Mouse (Mus musculus) liver, embryonic 11.5 days (tissue): Measurements from ENCODE around the gene Pla2g7. TPM values are rescaled to one million over a fixed set of nuclear protein-coding genes. Genes with fewer than 3 reads are reported as not detected.

Experiments used
- ATAC-seq: fragments of 200-750 bp; cut with Nextera tagmentation; replicated peaks from 2 replicates; pipeline ENCODE4 v1.8.0; 2017; ENCODE audit warnings: moderate number of reproducible peaks, mild to moderate bottlenecking, moderate TSS enrichment, moderate library complexity; ENCODE audit not compliant: low FRiP score
- DNase-seq: peaks from one replicate; pipeline ENCODE4 v3.0.0-alpha.2; 2017; ENCODE audit warnings: low spot score
- H3K27ac ChIP-seq: fragments of 300-500 bp; sonication (generic); 2 replicates; pipeline ENCODE4 v1.5.1; 2014; ENCODE audit warnings: mild to moderate bottlenecking, low read depth, low read length, control low read depth
- H3K27me3 ChIP-seq: fragments of 300-500 bp; sonication (generic); replicated peaks from 2 replicates; pipeline ENCODE4 v1.6.1; 2014; ENCODE audit warnings: low read length, mixed read lengths; ENCODE audit not compliant: control insufficient read depth, insufficient read depth
- H3K36me3 ChIP-seq: fragments of 300-500 bp; sonication (generic); 2 replicates; pipeline ENCODE4 v1.6.1; 2014; ENCODE audit warnings: mild to moderate bottlenecking, low read length, moderate library complexity, mixed read lengths; ENCODE audit not compliant: control insufficient read depth, insufficient read depth
- H3K4me1 ChIP-seq: fragments of 300-500 bp; sonication (generic); replicated peaks from 2 replicates; pipeline ENCODE4 v1.6.1; 2014; ENCODE audit warnings: low read length, mixed read lengths; ENCODE audit not compliant: control insufficient read depth, insufficient read depth
- H3K4me2 ChIP-seq: fragments of 300-500 bp; sonication (generic); 2 replicates; pipeline ENCODE4 v1.6.1; 2014; ENCODE audit warnings: mild to moderate bottlenecking, control low read depth, moderate library complexity
- H3K4me3 ChIP-seq: fragments of 300-500 bp; sonication (generic); 2 replicates; pipeline ENCODE4 v1.5.1; 2014; ENCODE audit warnings: low read depth, low read length, control low read depth
- H3K9ac ChIP-seq: fragments of 300-500 bp; sonication (generic); 2 replicates; pipeline ENCODE4 v1.6.1; 2014; ENCODE audit warnings: low read depth, low read length, control low read depth
- H3K9me3 ChIP-seq: fragments of 300-500 bp; sonication (generic); 2 replicates; pipeline ENCODE4 v1.6.1; 2016; ENCODE audit warnings: low read length, inconsistent platforms, mixed read lengths; ENCODE audit not compliant: control insufficient read depth
- WGBS: fragments of 180-500 bp; shearing (Covaris S2); extraction: QIAGEN DNeasy Blood & Tissue Kit; methylation state at CpG from one replicate; pipeline ENCODE4 v1.1.7; 2014; 5-methylcytosine and 5-hydroxymethylcytosine counted together
- polyA plus RNA-seq: library from polyadenylated mRNA; unstranded; fragments of >200 nt; fragmentation: Nextera tagmentation; extraction: Ambion mirVana; gene quantifications from 2 replicates; pipeline ENCODE4 v1.2.1, GENCODE M21; 2014

Pla2g7 gene
- polyA plus RNA-seq, 1 experiment from 2014 or later, result 3.7 TPM

GRCm38 (mm10) chr17:43543539-43543938, 24.4 kb upstream of the Pla2g7 start, which contains the start of gene Ankrd66:
TSS of gene Ankrd66 (minus strand) at chr17:43543639.
- ATAC-seq (no peak), DNase-seq (no peak)
- Histone ChIP-seq H3K27ac (no peak within 1 kb of the TSS), H3K4me3 (no peak within 1 kb of the TSS), H3K4me2 (no peak within 1 kb of the TSS), H3K27me3 (no peaks in the 10 kb centered on the region), H3K36me3 (no peaks in the 10 kb centered on the region), H3K4me1 (no peaks in the 10 kb centered on the region), H3K9me3 (no peaks in the 10 kb centered on the region), H3K9ac (no peak within 1 kb of the TSS)
- 30% methylated on average over 1 of the region's 1 CpGs for WGBS

- no peaks in the 10 kb centered on the region for H3K36me3 ChIP-seq
- DNase-seq (no peak), ATAC-seq (no peak)
- no peaks in the 10 kb centered on the region for H3K4me1 ChIP-seq
- H3K9ac ChIP-seq, result no peak overlapping the region
- H3K4me2 ChIP-seq, result no peak overlapping the region
- no peak overlapping the region for H3K27ac ChIP-seq
- H3K4me3 ChIP-seq, result no peak overlapping the region
- H3K9me3 ChIP-seq, result no peaks in the 10 kb centered on the region
- no peaks in the 10 kb centered on the region for H3K27me3 ChIP-seq
- 61% methylated on average over 4 of the region's 4 CpGs for WGBS
Observed at GRCm38 (mm10) chr17:43544040-43544439, 23.9 kb upstream of the Pla2g7 start.

GRCm38 (mm10) chr17:43551122-43551630, 16.7 kb upstream of the Pla2g7 start:
- Histone ChIP-seq H3K9me3 (no peaks in the 10 kb centered on the region), H3K36me3 (no peaks in the 10 kb centered on the region), H3K4me1 (peaks cover 7% of the 10 kb centered on the region; the same call in 1 of the 2 replicates), H3K4me3 (no peak overlapping the region), H3K9ac (no peak overlapping the region), H3K4me2 (no peak overlapping the region), H3K27ac (no peak overlapping the region), H3K27me3 (no peaks in the 10 kb centered on the region)
- DNase-seq, result no peak
- ATAC-seq, result no peak
- WGBS, result 55% methylated on average over 3 of the region's 3 CpGs

- Histone ChIP-seq H3K27ac (no peak overlapping the region), H3K4me3 (no peak overlapping the region), H3K9me3 (no peaks in the 10 kb centered on the region), H3K9ac (no peak overlapping the region), H3K27me3 (no peaks in the 10 kb centered on the region), H3K4me1 (peaks cover 7% of the 10 kb centered on the region; the same call in 1 of the 2 replicates), H3K36me3 (no peaks in the 10 kb centered on the region), H3K4me2 (0 out of 2 replicates have a peak overlapping the region, but pooled peaks have one; percentile 12)
- WGBS, result 32% methylated on average over 12 of the region's 12 CpGs
- ATAC-seq (0 out of 2 replicates have a peak, but pooled peaks have one; percentile 20), DNase-seq (no peak)
Observed at GRCm38 (mm10) chr17:43554516-43555403, 13.1 kb upstream of the Pla2g7 start.

- no peak for DNase-seq
- Histone ChIP-seq H3K27me3 (no peaks in the 10 kb centered on the region), H3K9ac (no peak overlapping the region), H3K36me3 (no peaks in the 10 kb centered on the region), H3K4me3 (no peak overlapping the region), H3K4me1 (peaks cover 7% of the 10 kb centered on the region; the same call in 1 of the 2 replicates), H3K27ac (no peak overlapping the region), H3K9me3 (no peaks in the 10 kb centered on the region), H3K4me2 (no peak overlapping the region)
- WGBS, result 84% methylated on average over 4 of the region's 4 CpGs
- ATAC-seq, result no peak
Observed at GRCm38 (mm10) chr17:43557104-43557503, 10.8 kb upstream of the Pla2g7 start.

GRCm38 (mm10) chr17:43557541-43558090, 10.3 kb upstream of the Pla2g7 start:
- Histone ChIP-seq H3K4me1 (peaks cover 7% of the 10 kb centered on the region; the same call in 1 of the 2 replicates), H3K27me3 (no peaks in the 10 kb centered on the region), H3K9me3 (no peaks in the 10 kb centered on the region), H3K9ac (no peak overlapping the region), H3K27ac (no peak overlapping the region), H3K4me3 (no peak overlapping the region), H3K36me3 (no peaks in the 10 kb centered on the region), H3K4me2 (no peak overlapping the region)
- no peak for ATAC-seq
- 65% methylated on average over 6 of the region's 6 CpGs for WGBS
- DNase-seq, result no peak

- Histone ChIP-seq H3K27me3 (no peaks in the 10 kb centered on the region), H3K9me3 (no peaks in the 10 kb centered on the region), H3K36me3 (no peaks in the 10 kb centered on the region), H3K4me3 (no peak overlapping the region), H3K4me2 (no peak overlapping the region), H3K4me1 (peaks cover 7% of the 10 kb centered on the region; the same call in 1 of the 2 replicates), H3K27ac (no peak overlapping the region), H3K9ac (no peak overlapping the region)
- WGBS, result 79% methylated on average over 3 of the region's 3 CpGs
- no peak for ATAC-seq
- no peak for DNase-seq
Observed at GRCm38 (mm10) chr17:43558678-43559077, 9.2 kb upstream of the Pla2g7 start.

- Histone ChIP-seq H3K4me1 (no peaks in the 10 kb centered on the region), H3K9ac (no peak overlapping the region), H3K27ac (no peak overlapping the region), H3K36me3 (no peaks in the 10 kb centered on the region), H3K4me3 (no peak overlapping the region), H3K27me3 (no peaks in the 10 kb centered on the region), H3K9me3 (no peaks in the 10 kb centered on the region), H3K4me2 (no peak overlapping the region)
- no peak for ATAC-seq
- no peak for DNase-seq
- 87% methylated on average over 7 of the region's 7 CpGs for WGBS
Observed at GRCm38 (mm10) chr17:43563192-43563987, 4.5 kb upstream of the Pla2g7 start.
